Mouse (Mus musculus) MEL (cell line): ENCODE data around the gene Lrrc4. TPM values are rescaled to one million over a fixed set of nuclear protein-coding genes. Genes with fewer than 3 reads are reported as not detected.
A peak's percentile ranks its signal among the peaks of the same experiment; 100 is the strongest.

Experiments
- DNase-seq: peaks from one replicate; pipeline ENCODE4 v3.0.0; 2011; ENCODE audit warnings: low read depth, low spot score
- H3K27ac ChIP-seq: 2 replicates; pipeline ENCODE4 v1.5.1; 2012; ENCODE audit warnings: low read depth, mild to moderate bottlenecking, control low read depth, low read length, moderate library complexity; ENCODE audit not compliant: control insufficient read depth
- H3K27me3 ChIP-seq, 2 experiments: fragments of 150-350 bp in 1 of 2; sonication (generic) in 1 of 2; 2 replicates each; pipeline ENCODE4 v1.6.1; 2012; ENCODE audit warnings: low read length in 2 of 2, mild to moderate bottlenecking in 2 of 2, improper control_type of control experiment in 1 of 2, moderate library complexity in 1 of 2; ENCODE audit not compliant: insufficient read depth in 2 of 2, control insufficient read depth in 1 of 2
- H3K36me3 ChIP-seq, 2 experiments: 2 replicates each; pipeline ENCODE4 v1.6.1; 2012 to 2014; ENCODE audit warnings: low read length in 2 of 2, improper control_type of control experiment in 1 of 2, inconsistent platforms in 1 of 2, mild to moderate bottlenecking in 1 of 2; ENCODE audit not compliant: insufficient read depth in 2 of 2, control insufficient read depth in 1 of 2
- H3K4me1 ChIP-seq, 2 experiments: fragments of 150-350 bp in 1 of 2; sonication (generic) in 1 of 2; 2 replicates each; pipeline ENCODE4 v1.6.1; 2012; ENCODE audit warnings: low read length in 2 of 2, improper control_type of control experiment in 1 of 2, mild to moderate bottlenecking in 1 of 2; ENCODE audit not compliant: insufficient read depth in 2 of 2, control insufficient read depth in 1 of 2
- H3K4me3 ChIP-seq, 2 experiments: fragments of 150-350 bp in 1 of 2; sonication (generic) in 1 of 2; 2 replicates each; pipeline ENCODE4 v1.5.1; 2012; ENCODE audit warnings: low read depth in 2 of 2, low read length in 2 of 2, mild to moderate bottlenecking in 2 of 2, moderate library complexity in 2 of 2, control low read depth in 1 of 2, improper control_type of control experiment in 1 of 2; ENCODE audit not compliant: control insufficient read depth in 1 of 2, insufficient read depth in 1 of 2
- H3K79me2 ChIP-seq: 2 replicates; pipeline ENCODE4 v1.6.1; 2012; ENCODE audit warnings: mild to moderate bottlenecking, low read length, moderate library complexity; ENCODE audit not compliant: control insufficient read depth, poor library complexity, insufficient read depth
- H3K9ac ChIP-seq: 2 replicates; pipeline ENCODE4 v1.6.1; 2012; ENCODE audit warnings: low read depth, mild to moderate bottlenecking, control low read depth, low read length, moderate library complexity; ENCODE audit not compliant: control insufficient read depth, poor library complexity, severe bottlenecking
- H3K9me3 ChIP-seq: fragments of 150-350 bp; sonication (generic); replicated peaks from 2 replicates; pipeline ENCODE4 v1.6.1; 2012; ENCODE audit warnings: mild to moderate bottlenecking, low read length, improper control_type of control experiment, moderate library complexity; ENCODE audit not compliant: insufficient read depth
- GABPA ChIP-seq: IDR thresholded peaks from 2 replicates; pipeline ENCODE4 v1.6.1; 2012; ENCODE audit warnings: low read depth, mild to moderate bottlenecking, inconsistent platforms, low read length, improper control_type of control experiment, moderate library complexity
- HCFC1 ChIP-seq: IDR thresholded peaks from 2 replicates; pipeline ENCODE4 v1.6.1; 2012; ENCODE audit warnings: low read depth, mild to moderate bottlenecking, inconsistent platforms, low read length, improper control_type of control experiment, moderate library complexity
- MAZ ChIP-seq: IDR thresholded peaks from 2 replicates; pipeline ENCODE4 v1.6.1; 2012; ENCODE audit warnings: low read depth, mild to moderate bottlenecking, inconsistent platforms, low read length, improper control_type of control experiment
- SIN3A ChIP-seq: IDR thresholded peaks from 2 replicates; pipeline ENCODE4 v1.6.1; 2012; ENCODE audit warnings: low read length, improper control_type of control experiment, inconsistent platforms
- USF1 ChIP-seq: IDR thresholded peaks from 2 replicates; pipeline ENCODE4 v1.6.1; 2014; ENCODE audit warnings: low read depth, mild to moderate bottlenecking, inconsistent platforms, low read length, improper control_type of control experiment, moderate library complexity
- USF2 ChIP-seq, 2 experiments: IDR thresholded peaks; 2 replicates each; pipeline ENCODE4 v1.6.1; 2011 to 2012; ENCODE audit warnings: improper control_type of control experiment in 2 of 2, low read length in 2 of 2, borderline replicate concordance in 1 of 2, inconsistent platforms in 1 of 2, low read depth in 1 of 2, mild to moderate bottlenecking in 1 of 2; ENCODE audit not compliant: insufficient read depth in 1 of 2
- ZNF384 ChIP-seq: IDR thresholded peaks from 2 replicates; pipeline ENCODE4 v1.6.1; 2012; ENCODE audit warnings: low read depth, mild to moderate bottlenecking, inconsistent platforms, low read length, improper control_type of control experiment
- polyA plus RNA-seq, 2 experiments: library from polyadenylated mRNA; stranded (reverse) in 1 of 2; unstranded in 1 of 2; fragments of >175 nt in 1 of 2; fragments of >200 nt in 1 of 2; gene quantifications; 2 replicates each; pipeline versions ENCODE4 v1.2.1 to v1.2.4; 2012; ENCODE audit warnings: low replicate concordance in 2 of 2, low read depth in 1 of 2; ENCODE audit not compliant: insufficient read length in 2 of 2, insufficient read depth in 1 of 2, missing spikeins in 1 of 2
- total RNA-seq: library from RNA; depleted of rRNA; stranded (reverse); fragments of 300-350 nt; gene quantifications from 2 replicates; pipeline ENCODE4 v1.2.3, GENCODE M21; 2012

Gene Lrrc4
- total and polyA plus RNA-seq, 3 experiments: 0.07 to 0.12 TPM; not detected in 1

DNA sequence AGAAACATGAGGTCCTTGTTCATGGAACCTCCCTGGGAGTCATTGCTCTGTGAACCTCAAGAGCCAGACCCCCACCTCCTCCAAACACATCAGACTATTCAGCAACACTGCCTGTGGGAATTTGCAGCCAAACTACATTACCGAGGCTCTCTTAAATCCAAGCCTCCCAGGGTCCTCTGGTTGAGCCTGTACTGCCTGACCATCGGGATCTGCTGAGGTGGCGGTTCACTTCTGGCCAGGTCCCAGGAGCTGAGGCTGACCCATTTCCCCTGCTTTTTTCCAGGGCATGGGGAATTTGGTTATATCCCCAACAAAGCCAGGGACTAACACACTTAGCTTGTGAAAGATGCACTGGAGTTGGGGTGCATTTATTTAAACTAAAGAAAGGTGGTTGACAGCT, 4.0 kb downstream of the Lrrc4 start:
- no peak for TF ChIP-seq MAZ
- TF ChIP-seq SIN3A: no peak
- no peak for TF ChIP-seq HCFC1
- H3K9ac ChIP-seq: no peak overlapping the region
- H3K79me2 ChIP-seq: no peaks in the 10 kb centered on the region
- H3K4me1 ChIP-seq: no peaks in the 10 kb centered on the region
- no peaks in the 10 kb centered on the region for H3K9me3 ChIP-seq
- no peak overlapping the region for H3K27ac ChIP-seq
- H3K36me3 ChIP-seq: peaks cover 0 to 3% of the 10 kb centered on the region in 2 experiments; a peak in 2 of 4 replicates
- no peak overlapping the region for H3K4me3 ChIP-seq
- no peak for DNase-seq
- H3K27me3 ChIP-seq: no peaks in the 10 kb centered on the region

GRCm38 (mm10) chr6:28826689-28827389, 4.7 kb downstream of the Lrrc4 start:
- H3K4me1 ChIP-seq: no peaks in the 10 kb centered on the region

DNA sequence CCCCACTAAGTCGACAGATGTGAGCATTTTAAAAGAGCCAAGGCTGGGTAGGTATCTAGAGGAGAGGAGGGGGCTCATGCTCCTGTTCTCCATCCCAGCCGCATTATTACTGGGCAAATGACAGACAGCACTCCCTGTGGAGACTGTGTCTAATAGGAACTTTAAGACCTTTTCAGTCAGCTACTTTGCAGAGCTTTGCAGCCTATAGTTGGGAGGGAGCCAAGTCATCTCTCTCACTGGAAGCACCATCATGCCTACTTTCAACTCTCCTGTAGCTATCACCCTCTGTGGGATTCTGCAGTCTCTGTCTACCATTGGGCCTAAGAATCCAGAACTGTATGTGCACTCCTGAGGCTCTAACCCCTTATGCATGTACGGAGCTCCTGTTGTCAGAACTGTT, 5.7 kb downstream of the Lrrc4 start:
- Histone ChIP-seq H3K9me3 (no peaks in the 10 kb centered on the region), H3K4me3 (no peak overlapping the region), H3K27ac (no peak overlapping the region), H3K4me1 (no peaks in the 10 kb centered on the region), H3K9ac (no peak overlapping the region), H3K79me2 (no peaks in the 10 kb centered on the region), H3K27me3 (no peaks in the 10 kb centered on the region), H3K36me3 (peaks cover 0 to 7% of the 10 kb centered on the region in 2 experiments; a peak in 2 of 4 replicates)
- TF ChIP-seq ZNF384 (no peak), USF1 (no peak)
- no peak for DNase-seq

More at GRCm38 (mm10) chr6:28826689-28827389, 4.7 kb downstream of the Lrrc4 start:
- H3K4me3 ChIP-seq: no peak overlapping the region
- no peaks in the 10 kb centered on the region for H3K9me3 ChIP-seq
- no peak for DNase-seq
- no peak overlapping the region for H3K27ac ChIP-seq
- peaks cover 0 to 3% of the 10 kb centered on the region in 2 experiments; a peak in 2 of 4 replicates for H3K36me3 ChIP-seq
- no peaks in the 10 kb centered on the region for H3K27me3 ChIP-seq
- H3K9ac ChIP-seq: no peak overlapping the region
- no peak for TF ChIP-seq MAZ
- TF ChIP-seq GABPA: no peak
- no peaks in the 10 kb centered on the region for H3K79me2 ChIP-seq

- Histone ChIP-seq H3K27ac (no peak overlapping the region), H3K9me3 (no peaks in the 10 kb centered on the region), H3K4me3 (no peak overlapping the region), H3K9ac (no peak overlapping the region), H3K36me3 (peaks cover 0 to 6% of the 10 kb centered on the region in 2 experiments; a peak in 2 of 4 replicates), H3K79me2 (no peaks in the 10 kb centered on the region), H3K27me3 (no peaks in the 10 kb centered on the region), H3K4me1 (no peaks in the 10 kb centered on the region)
- no peak for TF ChIP-seq USF2 (IDR thresholded peaks at IDR 0.05; ENCODE audit: borderline replicate concordance in 1 of 2, insufficient read depth in 1 of 2, low read depth in 1 of 2, low read length in 2 of 2)
- peak; percentile 26 for DNase-seq
These were observed 7.7 kb downstream of the Lrrc4 start for GRCm38 (mm10) chr6:28823802-28824201.
